Mouse (Mus musculus) midbrain, embryonic 15.5 days (tissue): ENCODE measurements around the gene Akt2. TPM values are rescaled to one million over a fixed set of nuclear protein-coding genes. Genes with fewer than 3 reads are reported as not detected.

Source experiments
- ATAC-seq: fragments of 200-750 bp; cut with Nextera tagmentation; replicated peaks from 2 replicates; pipeline ENCODE4 v1.8.0; 2017; ENCODE audit warnings: moderate TSS enrichment
- H3K27ac ChIP-seq: fragments of 300-500 bp; sonication (generic); 2 replicates; pipeline ENCODE4 v1.5.1; 2015; ENCODE audit warnings: mild to moderate bottlenecking, inconsistent platforms
- H3K27me3 ChIP-seq: fragments of 300-500 bp; sonication (generic); replicated peaks from 2 replicates; pipeline ENCODE4 v1.6.1; 2015; ENCODE audit warnings: inconsistent platforms
- H3K36me3 ChIP-seq: fragments of 300-500 bp; sonication (generic); replicated peaks from 2 replicates; pipeline ENCODE4 v1.6.1; 2015; ENCODE audit warnings: inconsistent platforms
- H3K4me1 ChIP-seq: fragments of 300-500 bp; sonication (generic); 2 replicates; pipeline ENCODE4 v1.6.1; 2015; ENCODE audit warnings: inconsistent platforms
- H3K4me2 ChIP-seq: fragments of 300-500 bp; sonication (generic); 2 replicates; pipeline ENCODE4 v1.6.1; 2015; ENCODE audit warnings: inconsistent platforms, mild to moderate bottlenecking, moderate library complexity
- H3K4me3 ChIP-seq: fragments of 300-500 bp; sonication (generic); 2 replicates; pipeline ENCODE4 v1.5.1; 2015; ENCODE audit warnings: mild to moderate bottlenecking, inconsistent platforms
- H3K9ac ChIP-seq: fragments of 300-500 bp; sonication (generic); 2 replicates; pipeline ENCODE4 v1.6.1; 2015; ENCODE audit warnings: mild to moderate bottlenecking, inconsistent platforms
- H3K9me3 ChIP-seq: fragments of 300-500 bp; sonication (generic); 2 replicates; pipeline ENCODE4 v1.6.1; 2016; ENCODE audit warnings: inconsistent platforms
- WGBS: fragments of 180-500 bp; shearing (Covaris S2); methylation state at CpG from one replicate; pipeline ENCODE4 v1.1.7; 2015; ENCODE audit warnings: mixed read lengths; 5-methylcytosine and 5-hydroxymethylcytosine counted together
- polyA plus RNA-seq: library from polyadenylated mRNA; unstranded; fragments of >200 nt; fragmentation: Nextera tagmentation; extraction: Ambion mirVana; gene quantifications from 2 replicates; pipeline ENCODE4 v1.2.1, GENCODE M21; 2015

Akt2 gene
- polyA plus RNA-seq, 1 experiment from 2014 or later, result 60.8 TPM

GRCm38 (mm10) chr7:27685220-27685619 is 93.9 kb downstream of the Akt2 start:
- H3K9ac ChIP-seq, result no peak overlapping the region; the same call in 1 of the 2 replicates
- 35% methylated on average over 5 of the region's 5 CpGs for WGBS
- H3K27ac ChIP-seq, result no peak overlapping the region

GRCm38 (mm10) chr7:27685681-27686080 is 94.3 kb downstream of the Akt2 start:
- H3K27me3 ChIP-seq, result no peaks in the 10 kb centered on the region
- H3K4me3 ChIP-seq, result peak overlapping the region; percentile 29
- H3K4me2 ChIP-seq, result peak overlapping the region; percentile 50
- no peaks in the 10 kb centered on the region for H3K36me3 ChIP-seq
- ATAC-seq, result no peak
- peak overlapping the region; percentile 36 for H3K9ac ChIP-seq
- 0% methylated on average over 6 of the region's 6 CpGs for WGBS
- H3K4me1 ChIP-seq, result peaks cover 23% of the 10 kb centered on the region
- H3K9me3 ChIP-seq, result no peaks in the 10 kb centered on the region
- no peak overlapping the region for H3K27ac ChIP-seq

More at GRCm38 (mm10) chr7:27685220-27685619, 93.9 kb downstream of the Akt2 start:
- no peaks in the 10 kb centered on the region for H3K27me3 ChIP-seq
- H3K4me3 ChIP-seq, result peak overlapping the region; percentile 29
- H3K4me2 ChIP-seq, result peak overlapping the region; percentile 50
- no peaks in the 10 kb centered on the region for H3K36me3 ChIP-seq
- no peak for ATAC-seq
- no peaks in the 10 kb centered on the region for H3K9me3 ChIP-seq
- peaks cover 18% of the 10 kb centered on the region for H3K4me1 ChIP-seq

DNA sequence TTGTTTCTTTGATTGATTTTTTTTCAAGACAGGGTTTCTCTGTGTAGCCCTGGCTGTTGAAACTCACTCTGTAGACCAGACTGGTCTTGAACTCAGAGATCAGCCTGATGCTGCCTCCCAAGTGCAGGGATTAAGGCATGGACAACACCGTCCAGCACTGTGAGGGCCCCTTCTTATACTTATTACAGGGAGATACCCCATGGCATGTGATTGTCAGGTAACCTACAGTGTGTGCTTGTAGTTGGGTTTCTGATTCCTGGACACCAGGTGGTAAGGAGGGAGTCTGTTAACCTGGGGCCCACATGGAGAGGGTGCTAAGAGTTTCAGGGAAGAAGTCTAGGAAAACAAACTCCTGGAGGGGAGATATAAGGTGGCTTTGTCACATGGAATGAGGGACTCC is 95.7 kb downstream of the Akt2 start:
- H3K36me3 ChIP-seq, result no peaks in the 10 kb centered on the region
- H3K4me1 ChIP-seq, result peaks cover 23% of the 10 kb centered on the region
- WGBS, result 74% methylated on average over 1 of the region's 1 CpGs
- no peaks in the 10 kb centered on the region for H3K9me3 ChIP-seq
- no peaks in the 10 kb centered on the region for H3K27me3 ChIP-seq
- no peak overlapping the region for H3K9ac ChIP-seq
- no peak for ATAC-seq
- no peak overlapping the region for H3K27ac ChIP-seq
- no peak overlapping the region for H3K4me3 ChIP-seq
- no peak overlapping the region for H3K4me2 ChIP-seq

GRCm38 (mm10) chr7:27687836-27688235 is 96.5 kb downstream of the Akt2 start:
- ATAC-seq, result no peak
- peak overlapping the region; percentile 49; the same call in 1 of the 2 replicates for H3K4me3 ChIP-seq
- H3K4me2 ChIP-seq, result peak overlapping the region; percentile 74
- H3K4me1 ChIP-seq, result peaks cover 23% of the 10 kb centered on the region
- no peaks in the 10 kb centered on the region for H3K27me3 ChIP-seq
- no peak overlapping the region; the same call in 1 of the 2 replicates for H3K9ac ChIP-seq
- no peaks in the 10 kb centered on the region for H3K36me3 ChIP-seq
- H3K27ac ChIP-seq, result no peak overlapping the region
- no peaks in the 10 kb centered on the region for H3K9me3 ChIP-seq
- WGBS, result 65% methylated on average over 3 of the region's 3 CpGs

DNA sequence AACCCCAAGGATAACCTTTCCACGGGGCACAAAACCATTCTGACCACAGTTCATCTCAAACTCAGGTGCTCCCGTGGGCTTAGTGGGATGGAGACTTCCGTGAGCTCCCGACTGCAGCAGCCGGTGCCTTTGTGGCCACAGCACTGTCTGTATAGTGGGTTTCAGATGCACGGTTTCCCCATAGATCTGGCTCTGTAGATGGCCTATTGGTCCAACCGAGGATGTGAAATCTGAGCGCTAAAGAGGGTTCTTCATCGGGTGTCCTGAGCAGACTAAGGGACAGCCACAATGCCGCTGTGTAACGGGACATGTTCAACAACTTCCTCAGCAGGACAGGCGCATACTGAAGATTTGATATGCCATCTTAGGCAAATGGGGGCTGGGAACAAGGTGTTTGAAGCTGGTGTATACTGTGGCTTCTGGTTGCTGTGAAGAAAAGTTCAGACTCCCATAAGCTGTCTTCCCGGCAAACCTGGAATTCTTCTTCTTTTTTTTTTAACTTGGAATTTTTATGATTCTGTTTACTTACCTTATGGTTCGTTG is 97.0 kb downstream of the Akt2 start:
- no peak for ATAC-seq
- Histone ChIP-seq H3K9ac (peak overlapping the region; percentile 63), H3K4me2 (peak overlapping the region; percentile 74), H3K4me1 (peaks cover 23% of the 10 kb centered on the region), H3K4me3 (peak overlapping the region; percentile 49), H3K36me3 (no peaks in the 10 kb centered on the region), H3K27ac (peak overlapping the region; percentile 79), H3K9me3 (no peaks in the 10 kb centered on the region), H3K27me3 (no peaks in the 10 kb centered on the region)
- 31% methylated on average over 14 of the region's 14 CpGs for WGBS

GRCm38 (mm10) chr7:27688815-27689612 is 97.7 kb downstream of the Akt2 start, which contains the start of gene Zfp607b:
TSS of gene Zfp607b (plus strand) at chr7:27689340.
- Histone ChIP-seq H3K4me2 (peak within 1 kb of the TSS; percentile 74), H3K27ac (peak within 1 kb of the TSS; percentile 79), H3K9me3 (no peaks in the 10 kb centered on the region), H3K4me3 (peak within 1 kb of the TSS; percentile 49), H3K27me3 (no peaks in the 10 kb centered on the region), H3K4me1 (peaks cover 23% of the 10 kb centered on the region), H3K9ac (peak within 1 kb of the TSS; percentile 63), H3K36me3 (0 out of 2 replicates have a peak, but pooled peaks cover 2% of the 10 kb centered on the region)
- under 1% methylated on average over 19 of the region's 19 CpGs for WGBS
- peak; percentile 99 for ATAC-seq

Other genes starting within 250 kb of the Akt2 start
- gene Shkbp1, start 235.5 kb upstream of the Akt2 start, polyA plus RNA-seq, result 63.9 and 64.7 TPM in 2 replicates
- gene Gm20479, start 234.1 kb upstream of the Akt2 start, polyA plus RNA-seq, result not detected in 2 replicates
- 4.0 and 4.4 TPM in 2 replicates for gene Sptbn4, start 143.9 kb upstream of the Akt2 start, polyA plus RNA-seq
- 17.9 and 19.5 TPM in 2 replicates for gene Blvrb, start 143.6 kb upstream of the Akt2 start, polyA plus RNA-seq
- gene Sertad3, start 117.8 kb upstream of the Akt2 start, polyA plus RNA-seq, result 7.9 and 9.9 TPM in 2 replicates
- gene Sertad1, start 104.6 kb upstream of the Akt2 start, polyA plus RNA-seq, result 8.3 and 9.2 TPM in 2 replicates
- 1.4 and 1.6 TPM in 2 replicates for gene Prx, start 92.2 kb upstream of the Akt2 start, polyA plus RNA-seq
- 0.83 and 0.99 TPM in 2 replicates for gene Hipk4, start 68.3 kb upstream of the Akt2 start, polyA plus RNA-seq
- gene Pld3, start 38.3 kb upstream of the Akt2 start, polyA plus RNA-seq, result 156 and 157 TPM in 2 replicates
- gene 2310022A10Rik, start 38.3 kb upstream of the Akt2 start, polyA plus RNA-seq, result 38.7 and 40.5 TPM in 2 replicates
- gene Ttc9b, start 62.4 kb downstream of the Akt2 start, polyA plus RNA-seq, result 71.9 and 74.4 TPM in 2 replicates
- gene Map3k10, start 83.0 kb downstream of the Akt2 start, polyA plus RNA-seq, result 17.2 and 19.9 TPM in 2 replicates
- 17.0 and 18.3 TPM in 2 replicates for gene Zfp607b, start 97.8 kb downstream of the Akt2 start, polyA plus RNA-seq
- 125 and 128 TPM in 2 replicates for gene Zfp60, start 139.8 kb downstream of the Akt2 start, polyA plus RNA-seq
- 1.4 and 2.0 TPM in 2 replicates for gene Zfp626, start 215.6 kb downstream of the Akt2 start, polyA plus RNA-seq
- 11.5 and 12.0 TPM in 2 replicates for gene Zfp59, start 247.1 kb downstream of the Akt2 start, polyA plus RNA-seq